Mouse (Mus musculus): Measurements from ENCODE around the gene Med25.
A peak's percentile ranks its signal among the peaks of the same experiment; 100 is the strongest.

Gene Med25

GRCm38 (mm10) chr7:44892276-44892921 lies at the start of gene Med25:
Gene Med25 (minus strand): TSS chr7:44892712.
- peak; percentile 96 for DNase-seq

GRCm38 (mm10) chr7:44938680-44939079 lies 46.2 kb upstream of the Med25 start:
- DNase-seq: no peak

- DNase-seq: peak; percentile 100
Measured at GRCm38 (mm10) chr7:44929204-44930151, 37.0 kb upstream of the Med25 start, which contains the start of gene Ap2a1. Gene Ap2a1 (minus strand): TSS chr7:44929496.

- DNase-seq: no peak
Measured at GRCm38 (mm10) chr7:44928570-44928969, 36.1 kb upstream of the Med25 start.

GRCm38 (mm10) chr7:44925468-44925867 lies 33.0 kb upstream of the Med25 start:
- peak; percentile 58 to 70 for DNase-seq

- no peak for DNase-seq
Measured at GRCm38 (mm10) chr7:44922530-44922929, 30.0 kb upstream of the Med25 start.

- DNase-seq: no peak
Measured at GRCm38 (mm10) chr7:44919127-44919526, 26.6 kb upstream of the Med25 start.

GRCm38 (mm10) chr7:44918219-44918618 lies 25.7 kb upstream of the Med25 start:
- no peak for DNase-seq

GRCm38 (mm10) chr7:44916881-44917280 lies 24.4 kb upstream of the Med25 start:
- DNase-seq: no peak

- DNase-seq: no peak
Measured at GRCm38 (mm10) chr7:44916191-44916590, 23.7 kb upstream of the Med25 start.

GRCm38 (mm10) chr7:44915314-44915713 lies 22.8 kb upstream of the Med25 start:
- DNase-seq: no peak

- no peak for DNase-seq
Measured at GRCm38 (mm10) chr7:44914396-44914795, 21.9 kb upstream of the Med25 start.

GRCm38 (mm10) chr7:44908706-44909476 lies 16.4 kb upstream of the Med25 start:
- peak in 1 of 2 experiments; percentile 33 for DNase-seq

GRCm38 (mm10) chr7:44905430-44905829 lies 12.9 kb upstream of the Med25 start:
- peak in 1 of 2 experiments; percentile 35 for DNase-seq

- peak; percentile 43 to 68 for DNase-seq
Measured at GRCm38 (mm10) chr7:44901230-44901722, 8.8 kb upstream of the Med25 start.

GRCm38 (mm10) chr7:44900632-44901031 lies 8.1 kb upstream of the Med25 start:
- peak in 1 of 2 experiments; percentile 66 for DNase-seq

GRCm38 (mm10) chr7:44898607-44899006 lies 6.1 kb upstream of the Med25 start:
- DNase-seq: peak; percentile 45 to 81

GRCm38 (mm10) chr7:44896499-44896898 lies 4.0 kb upstream of the Med25 start:
- no peak for DNase-seq

- peak; percentile 93 to 95 for DNase-seq
Measured at GRCm38 (mm10) chr7:44895593-44896434, 3.3 kb upstream of the Med25 start, which contains the start of gene Fuz. Gene Fuz (plus strand): TSS chr7:44896079.

GRCm38 (mm10) chr7:44895206-44895592 lies 2.7 kb upstream of the Med25 start:
- DNase-seq: no peak

GRCm38 (mm10) chr7:44894175-44894574 lies 1.7 kb upstream of the Med25 start:
- no peak for DNase-seq

GRCm38 (mm10) chr7:44893197-44893596 lies 685 bp upstream of the Med25 start:
- DNase-seq: no peak

All from kidney, postnatal 25 days (tissue).